Mouse (Mus musculus) hindbrain, embryonic 15.5 days (tissue): ENCODE results near the gene Gm3633. TPM values are rescaled to one million over a fixed set of nuclear protein-coding genes. Genes with fewer than 3 reads are reported as not detected.
"Not testable (repeated sequence)": the region's sequence is repeated elsewhere in the genome, so short reads cannot be mapped to it uniquely, and the experiment has no call there.

Experiments used
- ATAC-seq: fragments of 200-750 bp; cut with Nextera tagmentation; 2 replicates; pipeline ENCODE4 v1.8.0; 2017; ENCODE audit warnings: low read depth, moderate number of reproducible peaks, moderate TSS enrichment; ENCODE audit not compliant: low FRiP score
- H3K27ac ChIP-seq: fragments of 300-500 bp; sonication (generic); replicated peaks from 2 replicates; pipeline ENCODE4 v1.5.1; 2015; ENCODE audit warnings: mild to moderate bottlenecking, inconsistent platforms
- H3K27me3 ChIP-seq: fragments of 300-500 bp; sonication (generic); 2 replicates; pipeline ENCODE4 v1.6.1; 2015; ENCODE audit warnings: control low read depth, inconsistent platforms
- H3K36me3 ChIP-seq: fragments of 300-500 bp; sonication (generic); 2 replicates; pipeline ENCODE4 v1.6.1; 2015; ENCODE audit warnings: control low read depth, inconsistent platforms
- H3K4me1 ChIP-seq: fragments of 300-500 bp; sonication (generic); replicated peaks from 2 replicates; pipeline ENCODE4 v1.6.1; 2015; ENCODE audit warnings: control low read depth, inconsistent platforms
- H3K4me2 ChIP-seq: fragments of 300-500 bp; sonication (generic); 2 replicates; pipeline ENCODE4 v1.6.1; 2015; ENCODE audit warnings: moderate library complexity, mild to moderate bottlenecking, inconsistent platforms
- H3K4me3 ChIP-seq: fragments of 300-500 bp; sonication (generic); 2 replicates; pipeline ENCODE4 v1.5.1; 2015; ENCODE audit warnings: mild to moderate bottlenecking, inconsistent platforms
- H3K9ac ChIP-seq: fragments of 300-500 bp; sonication (generic); 2 replicates; pipeline ENCODE4 v1.6.1; 2015; ENCODE audit warnings: inconsistent platforms
- H3K9me3 ChIP-seq: fragments of 300-500 bp; sonication (generic); 2 replicates; pipeline ENCODE4 v1.6.1; 2016; ENCODE audit warnings: control low read depth, inconsistent platforms
- WGBS: fragments of 180-500 bp; shearing (Covaris S2); methylation state at CpG from one replicate; pipeline ENCODE4 v1.1.7; 2015; 5-methylcytosine and 5-hydroxymethylcytosine counted together
- microRNA-seq: library from miRNA; unstranded; fragments of <30 nt; microRNA quantifications from one replicate; pipeline ENCODE4, GENCODE M21; 2016
- polyA plus RNA-seq: library from polyadenylated mRNA; unstranded; fragments of >200 nt; fragmentation: Nextera tagmentation; extraction: Ambion mirVana; gene quantifications from 2 replicates; pipeline ENCODE4 v1.2.1, GENCODE M21; 2015

Gene Gm3633
- not detected in 2 replicates for polyA plus RNA-seq

DNA sequence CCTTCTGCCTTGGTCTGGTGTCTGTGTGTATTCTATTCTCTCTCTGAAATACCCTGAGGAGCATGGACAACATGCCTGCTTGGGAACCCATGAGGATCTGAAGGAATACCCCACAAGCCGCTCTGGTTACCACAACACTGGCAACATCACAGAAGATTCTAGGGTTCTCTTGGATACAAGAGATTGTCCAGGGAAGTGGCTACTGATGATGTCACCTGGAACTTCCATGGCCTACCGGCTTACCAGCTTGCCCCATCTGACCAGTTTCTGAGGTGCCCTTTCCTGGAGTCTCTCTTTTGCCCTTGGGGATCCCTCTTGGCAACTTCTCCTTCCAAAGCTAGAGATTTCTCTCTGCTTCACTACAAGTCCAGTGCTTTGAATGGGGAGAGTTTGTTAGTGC is at the start of gene Gm3633:
Gm3633 (minus strand) TSS at position 101 of the 400 bp plus-strand sequence.
- H3K4me1 ChIP-seq, H3K27ac ChIP-seq, H3K4me2 ChIP-seq, H3K36me3 ChIP-seq, H3K9ac ChIP-seq, H3K4me3 ChIP-seq, H3K27me3 ChIP-seq, H3K9me3 ChIP-seq, ATAC-seq: not testable (repeated sequence)
- 80% methylated on average over 1 of the region's 2 CpGs for WGBS

DNA sequence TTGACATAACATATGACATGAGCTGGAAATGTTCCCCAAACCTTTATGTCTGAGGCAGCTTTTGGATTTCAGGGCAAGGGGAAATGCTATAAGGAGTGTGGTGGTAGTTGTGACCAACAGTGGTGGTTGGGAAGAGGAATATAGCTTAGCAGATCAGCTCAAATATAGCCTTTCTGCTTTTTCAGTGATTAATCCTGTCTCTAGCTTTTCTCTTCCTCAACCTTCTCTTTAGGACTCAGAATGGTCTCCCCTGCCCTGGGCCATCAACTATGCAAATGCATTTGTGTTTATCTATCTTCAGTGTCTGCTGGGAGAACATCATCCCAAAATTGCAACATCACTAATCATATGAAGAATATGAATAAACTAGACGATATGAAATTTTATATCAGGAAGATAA is 13.9 kb upstream of the Gm3633 start, which contains the start of gene Gm10378:
Gm10378 (plus strand) TSS at position 301 of the 400 bp plus-strand sequence.
- H3K4me3 ChIP-seq, H3K4me2 ChIP-seq, H3K9me3 ChIP-seq, ATAC-seq, H3K27me3 ChIP-seq, H3K27ac ChIP-seq, H3K36me3 ChIP-seq, H3K9ac ChIP-seq, H3K4me1 ChIP-seq: not testable (repeated sequence)
- WGBS, result no CpG with 5 or more reads among the region's 1 CpGs

DNA sequence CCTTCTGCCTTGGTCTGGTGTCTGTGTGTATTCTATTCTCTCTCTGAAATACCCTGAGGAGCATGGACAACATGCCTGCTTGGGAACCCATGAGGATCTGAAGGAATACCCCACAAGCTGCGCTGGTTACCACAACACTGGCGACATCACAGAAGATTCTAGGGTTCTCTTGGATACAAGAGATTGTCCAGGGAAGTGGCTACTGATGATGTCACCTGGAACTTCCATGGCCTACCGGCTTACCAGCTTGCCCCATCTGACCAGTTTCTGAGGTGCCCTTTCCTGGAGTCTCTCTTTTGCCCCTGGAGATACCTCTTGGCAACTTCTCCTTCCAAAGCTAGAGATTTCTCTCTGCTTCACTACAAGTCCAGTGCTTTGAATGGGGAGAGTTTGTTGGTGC is 41.9 kb downstream of the Gm3633 start, which contains the start of gene Gm17124:
Gm17124 (minus strand) TSS at position 101 of the 400 bp plus-strand sequence.
- H3K9me3 ChIP-seq, H3K4me3 ChIP-seq, H3K27ac ChIP-seq, H3K36me3 ChIP-seq, H3K4me1 ChIP-seq, H3K4me2 ChIP-seq, H3K27me3 ChIP-seq, H3K9ac ChIP-seq, ATAC-seq: not testable (repeated sequence)
- no CpG with 5 or more reads among the region's 3 CpGs for WGBS

Small RNA genes within 50 kb of the gene (microRNA-seq; reads per million reads assigned to microRNA genes)
- gene Gm23620, result not detected
- gene Gm25228, result not detected

Other genes with a start within 250 kb of the Gm3633 start
- gene Gm8005, start 202.2 kb downstream of the Gm3633 start, polyA plus RNA-seq, result not detected in 2 replicates
- not detected in 2 replicates for gene Gm8011, start 178.0 kb downstream of the Gm3633 start, polyA plus RNA-seq
- gene Gm8020, start 139.6 kb downstream of the Gm3633 start, polyA plus RNA-seq, result not detected in 2 replicates
- not detected in 2 replicates for gene Gm8024, start 117.6 kb downstream of the Gm3633 start, polyA plus RNA-seq
- not detected in 2 replicates for gene Gm17124, start 42.0 kb downstream of the Gm3633 start, polyA plus RNA-seq
- not detected in 2 replicates for gene Gm10378, start 14.0 kb upstream of the Gm3633 start, polyA plus RNA-seq
- not detected in 2 replicates for gene Gm3015, start 126.9 kb upstream of the Gm3633 start, polyA plus RNA-seq
- not detected in 2 replicates for gene Gm10377, start 156.1 kb upstream of the Gm3633 start, polyA plus RNA-seq
- not detected in 2 replicates for gene Gm21977, start 211.6 kb upstream of the Gm3633 start, polyA plus RNA-seq